Mouse (Mus musculus): ENCODE data around the gene Atp5g1. TPM values are rescaled to one million over a fixed set of nuclear protein-coding genes. Genes with fewer than 3 reads are reported as not detected.

Gene Atp5g1
- polyA plus RNA-seq, 1 experiment from 2014 or later = 582 TPM

DNA sequence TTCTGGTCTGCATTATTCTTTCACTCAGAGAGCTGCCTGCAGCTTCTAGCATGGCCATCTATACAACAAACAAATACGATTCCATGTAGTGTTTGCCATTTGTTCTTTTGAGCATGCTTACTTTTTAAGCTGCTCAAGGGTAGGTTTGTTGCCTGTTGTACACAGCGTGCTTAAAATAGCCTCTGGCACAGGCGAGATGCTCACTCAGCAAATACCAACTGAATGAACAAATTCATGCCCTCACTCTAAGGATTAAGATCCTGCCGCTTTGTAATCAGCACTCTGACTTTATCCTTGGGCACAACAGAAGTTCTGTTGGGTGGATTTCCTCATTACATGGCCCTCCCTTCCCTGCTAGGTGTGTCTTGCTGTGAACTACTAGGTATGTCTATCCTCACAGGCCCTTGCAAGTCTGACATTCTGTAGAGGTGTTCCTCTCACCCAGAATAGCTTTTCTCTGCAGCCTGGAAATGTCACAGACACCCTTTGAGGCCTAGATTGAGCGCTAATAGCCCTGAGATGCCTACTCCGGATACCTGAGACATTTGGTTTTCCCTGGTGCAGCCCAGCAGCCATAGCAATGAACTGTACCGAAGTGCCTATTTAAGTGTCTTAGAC, 17.3 kb upstream of the Atp5g1 start:
- WGBS = 50% methylated on average over 7 of the region's 7 CpGs
- Histone ChIP-seq H3K4me1 (replicated peaks) (no peaks in the 10 kb centered on the region), H3K36me3 (no peaks in the 10 kb centered on the region), H3K27ac (no peak overlapping the region), H3K4me3 (no peak overlapping the region), H3K9me3 (0 out of 2 replicates have a peak, but pooled peaks cover 3% of the 10 kb centered on the region), H3K27me3 (ENCODE audit: insufficient read depth, poor library complexity, severe bottlenecking) (peaks cover 3% of the 10 kb centered on the region)
- no peak for DNase-seq (ENCODE audit: low spot score)

DNA sequence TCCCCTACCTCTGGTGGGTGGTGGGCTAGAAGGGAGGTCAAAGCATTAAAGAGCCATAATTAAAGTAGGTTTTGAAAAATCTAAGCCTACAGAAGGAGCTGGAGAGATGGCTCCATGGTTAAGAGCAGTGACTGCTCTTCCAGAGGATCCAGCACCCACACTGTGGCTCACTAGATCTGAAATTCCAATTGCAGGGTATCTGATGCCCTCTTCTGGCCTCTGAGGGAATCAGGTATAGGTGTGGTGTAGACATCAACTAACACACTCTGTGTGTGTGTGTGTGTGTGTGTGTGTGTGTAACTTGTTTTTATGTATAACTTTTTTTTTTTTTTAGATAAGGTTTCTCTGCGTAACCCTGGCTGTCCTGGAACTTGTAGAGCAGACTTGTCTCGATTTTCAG, 15.6 kb upstream of the Atp5g1 start:
- Histone ChIP-seq H3K4me3 (no peak overlapping the region), H3K27me3 (ENCODE audit: insufficient read depth, poor library complexity, severe bottlenecking) (peaks cover 3% of the 10 kb centered on the region; the same call in 1 of the 2 replicates), H3K4me1 (replicated peaks) (no peaks in the 10 kb centered on the region), H3K36me3 (no peaks in the 10 kb centered on the region), H3K27ac (no peak overlapping the region), H3K9me3 (0 out of 2 replicates have a peak, but pooled peaks cover 4% of the 10 kb centered on the region)
- 68% methylated on average over 2 of the region's 2 CpGs for WGBS
- peak; percentile 7 for DNase-seq (ENCODE audit: low spot score)

DNA sequence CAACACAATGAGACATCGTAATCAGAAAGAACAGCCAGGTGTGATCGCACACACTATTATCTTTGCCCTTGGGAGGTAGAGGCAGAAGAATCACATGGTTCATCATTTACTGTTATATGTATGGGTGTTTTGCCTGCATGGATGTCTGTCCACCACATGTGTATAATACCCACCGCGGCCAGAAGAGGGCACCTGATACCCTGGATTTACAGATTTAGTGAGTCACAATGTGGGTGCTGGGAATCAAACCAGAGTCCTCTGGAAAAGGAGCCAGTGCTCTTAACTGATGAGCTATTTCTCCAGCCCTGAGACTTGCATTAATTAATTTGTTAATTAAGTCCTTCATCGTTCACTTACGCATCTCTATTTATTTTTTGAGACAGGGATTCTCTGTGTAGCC, 12.5 kb upstream of the Atp5g1 start:
- Histone ChIP-seq H3K4me1 (replicated peaks) (no peaks in the 10 kb centered on the region), H3K9me3 (0 out of 2 replicates have a peak, but pooled peaks cover 4% of the 10 kb centered on the region), H3K36me3 (no peaks in the 10 kb centered on the region), H3K27ac (no peak overlapping the region), H3K27me3 (ENCODE audit: insufficient read depth, poor library complexity, severe bottlenecking) (peaks cover 2% of the 10 kb centered on the region; the same call in 1 of the 2 replicates), H3K4me3 (no peak overlapping the region)
- DNase-seq (ENCODE audit: low spot score) = no peak
- 90% methylated on average over 6 of the region's 6 CpGs for WGBS

DNA sequence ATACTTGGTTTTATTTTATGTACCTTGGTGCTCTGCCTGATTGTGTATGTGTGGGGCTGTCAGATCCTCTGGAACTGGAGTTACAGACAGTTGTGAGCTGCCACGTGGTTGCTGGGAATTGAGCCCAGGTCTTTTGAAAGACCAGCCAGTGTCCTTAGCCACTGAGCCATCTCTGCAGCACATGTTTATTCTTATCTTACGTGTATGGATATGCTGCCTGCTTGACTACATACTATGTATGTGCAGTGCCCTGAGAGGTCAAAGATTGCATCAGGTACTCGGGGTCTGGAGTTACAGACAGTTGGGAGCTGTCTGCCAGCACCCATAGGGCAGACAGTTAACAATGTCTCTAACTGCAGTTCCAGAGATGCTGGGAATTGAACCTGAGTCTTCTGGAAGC, 7.2 kb upstream of the Atp5g1 start:
- no peaks in the 10 kb centered on the region for H3K27me3 ChIP-seq (ENCODE audit: insufficient read depth, poor library complexity, severe bottlenecking)
- no peaks in the 10 kb centered on the region for H3K4me1 ChIP-seq (replicated peaks)
- 81% methylated on average over 3 of the region's 3 CpGs for WGBS
- no peaks in the 10 kb centered on the region for H3K36me3 ChIP-seq
- no peak overlapping the region for H3K27ac ChIP-seq
- no peak for DNase-seq (ENCODE audit: low spot score)
- H3K4me3 ChIP-seq = no peak overlapping the region
- H3K9me3 ChIP-seq = no peaks in the 10 kb centered on the region

DNA sequence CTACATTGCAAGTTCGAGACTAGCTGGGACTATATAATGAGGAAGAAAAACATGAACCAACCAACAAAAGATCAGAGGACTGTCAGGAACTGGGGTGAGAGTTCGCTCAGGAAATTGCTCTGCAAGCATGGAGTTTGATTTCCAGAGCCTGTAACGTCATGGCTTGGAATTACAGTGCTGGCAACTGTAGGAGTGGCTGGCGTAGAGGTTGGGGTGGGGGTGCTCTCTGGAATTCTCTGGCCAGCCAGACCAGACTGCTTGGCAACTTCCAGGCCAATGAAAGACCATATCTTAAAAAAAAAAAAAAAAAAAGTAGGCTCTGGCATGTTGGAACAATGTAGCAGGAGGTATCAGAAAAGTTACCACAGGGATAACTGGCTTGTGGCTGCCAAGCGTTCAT, 5.3 kb upstream of the Atp5g1 start:
- H3K9me3 ChIP-seq = no peaks in the 10 kb centered on the region
- DNase-seq (ENCODE audit: low spot score) = no peak
- 86% methylated on average over 5 of the region's 5 CpGs for WGBS
- H3K4me1 ChIP-seq (replicated peaks) = peaks cover 5% of the 10 kb centered on the region; the same call in 1 of the 2 replicates
- no peaks in the 10 kb centered on the region for H3K27me3 ChIP-seq (ENCODE audit: insufficient read depth, poor library complexity, severe bottlenecking)
- H3K27ac ChIP-seq = no peak overlapping the region
- H3K36me3 ChIP-seq = no peaks in the 10 kb centered on the region
- H3K4me3 ChIP-seq = no peak overlapping the region

DNA sequence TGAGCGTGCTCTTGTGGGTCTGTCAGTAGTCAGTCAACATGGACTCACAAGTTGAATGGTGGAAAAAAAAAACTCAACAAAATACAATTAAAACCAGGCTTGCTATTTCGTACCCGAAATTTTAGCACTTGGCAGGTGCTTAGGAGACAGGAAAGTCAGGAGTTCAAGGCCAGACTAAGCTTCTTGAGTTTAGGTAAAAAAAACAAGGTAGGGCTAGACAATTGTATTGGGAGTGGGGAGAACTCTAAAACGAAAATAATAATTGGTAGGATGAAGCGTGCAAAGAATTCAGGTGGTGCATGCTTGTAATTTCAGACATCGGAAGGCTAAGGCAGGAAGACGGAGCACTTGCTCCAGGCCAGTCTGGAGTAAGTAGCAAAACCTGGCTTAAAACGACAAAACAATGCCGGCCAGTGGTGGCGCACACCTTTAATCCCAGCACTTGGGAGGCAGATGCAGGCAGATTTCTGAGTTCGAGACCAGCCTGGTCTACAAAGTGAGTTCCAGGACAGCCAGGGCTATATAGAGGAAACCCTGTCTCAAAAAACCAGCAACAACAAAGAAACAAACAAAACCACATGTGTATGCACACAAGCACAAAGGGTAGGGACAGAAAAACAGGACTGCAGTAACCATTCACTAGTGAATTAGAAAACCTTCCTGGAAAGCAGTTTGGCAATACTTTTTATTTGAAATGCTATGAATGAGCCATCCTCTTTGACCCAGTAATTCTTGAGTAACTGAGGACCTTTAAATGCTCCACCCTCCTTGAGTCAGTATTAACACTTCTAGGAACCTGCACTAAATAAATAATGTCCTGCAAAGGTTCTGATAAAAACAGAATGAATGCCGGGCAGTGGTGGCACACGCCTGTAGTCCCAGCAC, 993 bp upstream of the Atp5g1 start:
- H3K4me3 ChIP-seq = peak overlapping the region; percentile 79
- WGBS = 71% methylated on average over 13 of the region's 13 CpGs

DNA sequence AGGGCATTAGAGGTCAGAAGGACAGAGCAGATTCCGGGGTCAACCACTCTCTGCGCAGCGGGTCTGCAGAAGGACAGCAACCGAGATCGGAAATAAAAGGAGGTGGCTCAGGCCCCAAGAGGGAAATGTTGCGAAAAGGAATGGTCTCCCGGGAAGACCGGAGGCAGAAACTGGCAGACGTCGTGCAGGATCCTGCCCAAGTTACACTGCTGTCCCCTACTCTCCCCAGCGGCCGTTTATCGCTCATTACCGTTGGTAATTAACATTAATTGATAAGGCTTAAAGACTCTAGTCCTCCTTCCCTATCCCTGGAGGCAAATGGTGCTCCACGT, 327 bp downstream of the Atp5g1 start:
- WGBS = under 1% methylated on average over 15 of the region's 15 CpGs
- H3K27me3 ChIP-seq (ENCODE audit: insufficient read depth, poor library complexity, severe bottlenecking) = no peaks in the 10 kb centered on the region
- peaks cover 23% of the 10 kb centered on the region for H3K4me1 ChIP-seq (replicated peaks)
- no peak for DNase-seq (ENCODE audit: low spot score)
- H3K36me3 ChIP-seq = peaks cover 30% of the 10 kb centered on the region
- H3K4me3 ChIP-seq = peak overlapping the region; percentile 79
- no peaks in the 10 kb centered on the region for H3K9me3 ChIP-seq
- H3K27ac ChIP-seq = peak overlapping the region; percentile 86

More for the DNA sequence above, 993 bp upstream of the Atp5g1 start:
- Histone ChIP-seq H3K27ac (peak overlapping the region; percentile 86), H3K4me1 (replicated peaks) (peaks cover 23% of the 10 kb centered on the region), H3K9me3 (no peaks in the 10 kb centered on the region), H3K27me3 (ENCODE audit: insufficient read depth, poor library complexity, severe bottlenecking) (no peaks in the 10 kb centered on the region), H3K36me3 (peaks cover 17% of the 10 kb centered on the region)
- DNase-seq (ENCODE audit: low spot score) = no peak

DNA sequence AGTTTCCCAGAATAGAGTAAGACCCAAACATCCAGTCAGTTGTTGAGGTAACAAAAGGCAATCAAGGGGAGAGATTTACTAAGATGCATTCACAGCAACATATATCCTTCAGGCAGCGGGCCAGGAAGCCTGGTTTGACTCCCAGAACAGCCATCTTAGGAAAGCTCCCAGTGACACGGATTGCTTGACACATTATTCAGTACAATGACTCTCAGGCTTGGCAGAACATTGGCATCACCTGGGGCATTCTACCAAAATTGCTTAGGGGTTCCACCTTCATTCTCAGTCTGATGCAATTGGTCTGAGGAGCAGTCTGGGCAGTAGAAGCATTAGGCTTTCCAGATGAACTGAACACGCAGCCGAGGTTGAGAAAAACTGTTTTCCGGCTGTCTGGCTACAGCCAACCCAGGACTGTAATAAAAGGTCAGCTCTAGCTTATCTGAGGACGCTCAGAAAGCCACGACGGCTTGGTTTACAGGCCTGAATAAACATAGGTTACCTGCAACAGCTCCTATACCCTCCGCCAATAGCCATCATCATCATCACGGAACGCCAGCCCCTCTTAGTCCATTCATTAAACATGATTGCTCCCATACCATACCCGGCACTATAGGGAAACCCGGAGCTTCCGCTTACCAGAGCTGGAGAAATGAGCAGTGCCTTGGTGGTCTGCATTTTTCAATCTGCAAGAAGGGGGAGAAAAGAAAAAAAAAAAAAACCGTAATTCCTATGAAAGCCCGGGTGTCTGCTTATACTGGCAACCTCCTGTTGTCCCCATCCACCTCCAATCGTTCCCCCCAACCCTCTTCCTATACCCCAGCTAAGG, 906 bp downstream of the Atp5g1 start:
- Histone ChIP-seq H3K4me3 (peak overlapping the region; percentile 79), H3K27me3 (ENCODE audit: insufficient read depth, poor library complexity, severe bottlenecking) (no peaks in the 10 kb centered on the region), H3K36me3 (peaks cover 35% of the 10 kb centered on the region), H3K27ac (peak overlapping the region; percentile 86), H3K4me1 (replicated peaks) (peaks cover 23% of the 10 kb centered on the region), H3K9me3 (no peaks in the 10 kb centered on the region)
- 33% methylated on average over 17 of the region's 17 CpGs for WGBS
- no peak for DNase-seq (ENCODE audit: low spot score)

DNA sequence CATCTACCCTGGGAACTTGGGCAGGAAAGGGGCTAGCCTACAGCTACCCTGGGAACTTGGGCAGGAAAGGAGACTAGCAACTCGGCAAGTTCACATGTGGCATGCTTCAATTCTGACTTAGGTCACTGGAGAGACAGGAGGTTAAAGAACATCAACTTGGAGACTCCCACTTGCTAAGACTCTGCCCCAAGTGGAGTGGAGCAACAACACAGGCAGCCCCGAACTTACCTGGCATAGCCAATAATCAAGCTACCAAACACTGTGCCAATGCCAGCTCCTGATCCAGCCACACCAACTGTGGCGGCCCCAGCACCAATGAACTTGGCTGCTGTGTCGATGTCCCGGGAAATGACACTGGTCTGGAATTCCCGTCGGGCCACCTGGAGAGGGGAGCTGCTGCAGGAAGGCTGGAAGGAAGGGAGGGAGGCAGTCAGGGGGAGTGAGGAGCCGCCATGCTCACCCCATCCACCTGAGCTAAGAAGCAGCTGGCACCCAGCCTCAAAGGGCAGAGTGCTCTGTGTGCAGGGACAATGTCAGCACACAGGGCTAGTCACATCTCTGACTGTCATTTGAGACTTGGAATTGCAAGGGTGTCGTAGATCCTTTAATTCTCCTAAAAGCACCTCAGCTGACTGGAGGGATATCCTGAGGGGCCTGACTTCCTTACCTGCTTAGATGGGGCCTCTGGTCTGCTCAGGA, 2.0 kb downstream of the Atp5g1 start:
- no peaks in the 10 kb centered on the region for H3K9me3 ChIP-seq
- peaks cover 38% of the 10 kb centered on the region for H3K36me3 ChIP-seq
- no peak for DNase-seq (ENCODE audit: low spot score)
- H3K27me3 ChIP-seq (ENCODE audit: insufficient read depth, poor library complexity, severe bottlenecking) = no peaks in the 10 kb centered on the region
- WGBS = 88% methylated on average over 9 of the region's 9 CpGs
- peaks cover 23% of the 10 kb centered on the region for H3K4me1 ChIP-seq (replicated peaks)
- H3K27ac ChIP-seq = no peak overlapping the region
- 0 out of 2 replicates have a peak overlapping the region, but pooled peaks have one; percentile 10 for H3K4me3 ChIP-seq

DNA sequence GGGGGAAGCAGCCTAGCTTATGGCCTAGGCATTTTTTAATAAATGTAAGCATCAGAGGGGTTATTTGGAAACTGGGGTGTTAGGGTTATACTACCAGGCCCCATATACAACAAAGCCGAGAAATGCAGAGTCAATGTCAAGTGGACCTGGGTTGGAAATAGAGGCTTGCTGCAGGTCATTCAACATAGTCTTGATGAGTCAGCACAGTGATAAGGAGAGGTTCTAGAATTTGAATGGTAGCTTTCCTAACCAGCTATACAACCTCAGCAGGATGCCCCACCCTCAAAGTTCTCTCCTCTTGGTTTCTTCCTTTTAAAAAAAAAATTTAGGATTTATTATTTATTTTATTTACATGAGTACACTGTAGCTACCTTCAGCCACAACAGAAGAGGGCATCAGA, 4.5 kb downstream of the Atp5g1 start:
- H3K27ac ChIP-seq = no peak overlapping the region
- 93% methylated on average over 1 of the region's 1 CpGs for WGBS
- H3K9me3 ChIP-seq = no peaks in the 10 kb centered on the region
- peaks cover 18% of the 10 kb centered on the region for H3K4me1 ChIP-seq (replicated peaks)
- H3K27me3 ChIP-seq (ENCODE audit: insufficient read depth, poor library complexity, severe bottlenecking) = no peaks in the 10 kb centered on the region
- no peak overlapping the region for H3K4me3 ChIP-seq
- DNase-seq (ENCODE audit: low spot score) = no peak
- H3K36me3 ChIP-seq = peaks cover 38% of the 10 kb centered on the region

DNA sequence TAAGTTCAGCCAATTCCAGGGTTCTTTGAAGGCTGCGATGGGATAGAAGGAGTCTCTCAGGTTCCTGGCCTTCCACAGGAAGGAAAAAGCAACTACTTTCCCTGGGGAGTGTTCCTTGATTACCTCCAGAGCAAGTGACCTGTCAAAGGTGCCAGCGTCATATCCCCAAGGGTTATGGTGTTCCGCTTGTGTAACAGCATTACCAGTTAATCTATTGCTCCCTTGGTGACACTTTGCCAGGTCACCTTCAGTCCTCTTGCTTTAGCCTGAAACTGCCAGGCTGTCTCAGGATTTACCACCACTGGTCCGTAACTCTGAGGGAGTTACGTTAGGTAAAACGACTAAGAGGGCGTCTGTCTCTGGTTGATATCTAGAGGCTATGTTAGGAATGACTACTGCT, 5.1 kb downstream of the Atp5g1 start:
- Histone ChIP-seq H3K27me3 (ENCODE audit: insufficient read depth, poor library complexity, severe bottlenecking) (no peaks in the 10 kb centered on the region), H3K36me3 (peaks cover 38% of the 10 kb centered on the region), H3K27ac (no peak overlapping the region), H3K4me1 (replicated peaks) (peaks cover 24% of the 10 kb centered on the region), H3K4me3 (no peak overlapping the region), H3K9me3 (no peaks in the 10 kb centered on the region)
- no peak for DNase-seq (ENCODE audit: low spot score)
- WGBS = 94% methylated on average over 7 of the region's 7 CpGs

DNA sequence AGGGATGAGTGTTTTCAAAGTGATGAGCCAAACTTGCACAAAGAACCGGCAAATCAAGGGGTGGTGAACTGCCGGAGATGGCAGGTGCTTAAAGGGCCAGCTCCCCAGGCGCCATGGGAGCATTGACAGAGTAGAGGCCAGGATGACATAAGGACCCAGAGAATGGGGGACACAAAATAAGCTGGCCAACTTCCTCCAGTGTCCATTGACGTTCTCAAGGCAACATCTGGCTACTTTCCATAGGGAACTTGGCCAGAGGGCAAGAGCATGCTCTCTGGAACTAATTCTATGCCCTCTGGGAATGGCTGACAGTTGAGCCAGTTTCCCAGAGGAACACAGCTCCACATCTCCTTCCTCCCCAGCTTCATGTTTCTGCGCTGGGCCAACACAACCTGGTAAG, 7.2 kb downstream of the Atp5g1 start:
- Histone ChIP-seq H3K4me3 (no peak overlapping the region), H3K36me3 (peaks cover 31% of the 10 kb centered on the region), H3K9me3 (no peaks in the 10 kb centered on the region), H3K27me3 (ENCODE audit: insufficient read depth, poor library complexity, severe bottlenecking) (no peaks in the 10 kb centered on the region), H3K27ac (no peak overlapping the region), H3K4me1 (replicated peaks) (peaks cover 18% of the 10 kb centered on the region)
- WGBS = 77% methylated on average over 5 of the region's 5 CpGs
- no peak for DNase-seq (ENCODE audit: low spot score)

All from hindbrain, embryonic 10.5 days (tissue).